Mouse (Mus musculus) embryonic fibroblast, embryonic 13.5 days (primary cell): ENCODE data around the gene Gpr4. TPM values are rescaled to one million over a fixed set of nuclear protein-coding genes. Genes with fewer than 3 reads are reported as not detected.

ENCODE experiments used
- H3K27ac ChIP-seq: 2 replicates; pipeline ENCODE4 v1.5.1; 2012; ENCODE audit warnings: low read length, control low read depth, inconsistent platforms; ENCODE audit not compliant: insufficient read depth
- H3K4me1 ChIP-seq: 2 replicates; pipeline ENCODE4 v1.6.1; 2011; ENCODE audit warnings: low read length; ENCODE audit not compliant: control insufficient read depth, insufficient read depth
- H3K4me3 ChIP-seq: 2 replicates; pipeline ENCODE4 v1.5.1; 2011; ENCODE audit warnings: mild to moderate bottlenecking, control low read depth, low read length; ENCODE audit not compliant: insufficient read depth
- CTCF ChIP-seq: IDR thresholded peaks from 2 replicates; pipeline ENCODE4 v1.5.1; 2011; ENCODE audit warnings: mild to moderate bottlenecking, control low read depth, low read length, moderate library complexity, borderline replicate concordance; ENCODE audit not compliant: insufficient read depth
- POLR2A ChIP-seq: IDR thresholded peaks from 2 replicates; pipeline ENCODE4 v1.6.1; 2011; ENCODE audit warnings: low read depth, mild to moderate bottlenecking, control low read depth, low read length, moderate library complexity
- polyA plus RNA-seq: library from polyadenylated mRNA; stranded (reverse); fragments of >200 nt; gene quantifications from 2 replicates; pipeline ENCODE4 v1.2.4, GENCODE M21; 2011; ENCODE audit warnings: low read depth; ENCODE audit not compliant: missing spikeins, insufficient read length

Gene Gpr4
- polyA plus RNA-seq, 1 experiment, result 0.18 TPM

- TF ChIP-seq CTCF, result no peak
- TF ChIP-seq POLR2A, result 0 out of 2 replicates have a peak, but pooled peaks have one; percentile 30
- H3K4me3 ChIP-seq, result peak overlapping the region; percentile 98
- H3K27ac ChIP-seq, result peak overlapping the region; percentile 93
- peaks cover 19% of the 10 kb centered on the region for H3K4me1 ChIP-seq
Measured at GRCm38 (mm10) chr7:19270509-19271237, 58.3 kb downstream of the Gpr4 start.

GRCm38 (mm10) chr7:19271238-19272172 lies 59.2 kb downstream of the Gpr4 start, which contains the start of gene Vasp:
Gene Vasp, minus strand, starts transcription at chr7:19271817.
- H3K4me3 ChIP-seq, result peak within 1 kb of the TSS; percentile 98
- no peak for TF ChIP-seq CTCF
- TF ChIP-seq POLR2A, result peak; percentile 89
- H3K4me1 ChIP-seq, result peaks cover 13% of the 10 kb centered on the region; the same call in 1 of the 2 replicates

GRCm38 (mm10) chr7:19272173-19272764 lies 59.9 kb downstream of the Gpr4 start:
- peaks cover 12% of the 10 kb centered on the region; the same call in 1 of the 2 replicates for H3K4me1 ChIP-seq
- peak overlapping the region; percentile 93 for H3K27ac ChIP-seq
- TF ChIP-seq CTCF (no peak), POLR2A (peak; percentile 39)
- H3K4me3 ChIP-seq, result peak overlapping the region; percentile 98

More at GRCm38 (mm10) chr7:19271238-19272172, 59.2 kb downstream of the Gpr4 start, which contains the start of gene Vasp:
- peak within 1 kb of the TSS; percentile 93 for H3K27ac ChIP-seq

Other genes with a start within 250 kb of the Gpr4 start
- gene Nanos2, start 225.1 kb upstream of the Gpr4 start, polyA plus RNA-seq, result not detected in 2 replicates
- 8.4 and 10.6 TPM in 2 replicates for gene Mypop, start 221.3 kb upstream of the Gpr4 start, polyA plus RNA-seq
- gene Irf2bp1, start 208.5 kb upstream of the Gpr4 start, polyA plus RNA-seq, result 13.2 and 15.6 TPM in 2 replicates
- gene Foxa3, start 189.0 kb upstream of the Gpr4 start, polyA plus RNA-seq, result not detected in 2 replicates
- 72.6 and 78.3 TPM in 2 replicates for gene Sympk, start 188.2 kb upstream of the Gpr4 start, polyA plus RNA-seq
- gene Rsph6a, start 157.8 kb upstream of the Gpr4 start, polyA plus RNA-seq, result not detected in 2 replicates
- gene Dmwd, start 136.3 kb upstream of the Gpr4 start, polyA plus RNA-seq, result 39.0 and 47.0 TPM in 2 replicates
- 75.4 and 114 TPM in 2 replicates for gene Dmpk, start 128.7 kb upstream of the Gpr4 start, polyA plus RNA-seq
- gene Six5, start 117.9 kb upstream of the Gpr4 start, polyA plus RNA-seq, result 7.4 and 11.4 TPM in 2 replicates
- not detected in 2 replicates for gene Gm4969, start 94.2 kb upstream of the Gpr4 start, polyA plus RNA-seq
- gene Fbxo46, start 92.7 kb upstream of the Gpr4 start, polyA plus RNA-seq, result 4.8 and 7.1 TPM in 2 replicates
- 16.3 and 19.2 TPM in 2 replicates for gene Qpctl, start 63.2 kb upstream of the Gpr4 start, polyA plus RNA-seq
- gene Snrpd2, start 62.8 kb upstream of the Gpr4 start, polyA plus RNA-seq, result 70.0 and 71.3 TPM in 2 replicates
- gene Gipr, start 46.4 kb upstream of the Gpr4 start, polyA plus RNA-seq, result not detected in 2 replicates
- gene Eml2, start 36.1 kb upstream of the Gpr4 start, polyA plus RNA-seq, result 17.3 and 23.2 TPM in 2 replicates
- gene Opa3, start 15.8 kb downstream of the Gpr4 start, polyA plus RNA-seq, result 21.8 and 24.4 TPM in 2 replicates
- gene Vasp, start 59.3 kb downstream of the Gpr4 start, polyA plus RNA-seq, result 161 and 186 TPM in 2 replicates
- not detected in 2 replicates for gene Ppm1n, start 67.5 kb downstream of the Gpr4 start, polyA plus RNA-seq
- gene Rtn2, start 70.1 kb downstream of the Gpr4 start, polyA plus RNA-seq, result 6.8 and 7.8 TPM in 2 replicates
- gene Fosb, start 97.5 kb downstream of the Gpr4 start, polyA plus RNA-seq, result 2.1 and 2.7 TPM in 2 replicates
- 44.9 and 52.2 TPM in 2 replicates for gene Ercc1, start 132.2 kb downstream of the Gpr4 start, polyA plus RNA-seq
- 13.3 and 13.4 TPM in 2 replicates for gene Cd3eap, start 146.9 kb downstream of the Gpr4 start, polyA plus RNA-seq
- gene Ppp1r13l, start 147.2 kb downstream of the Gpr4 start, polyA plus RNA-seq, result 11.0 and 12.5 TPM in 2 replicates
- gene Ercc2, start 169.5 kb downstream of the Gpr4 start, polyA plus RNA-seq, result 14.3 and 22.7 TPM in 2 replicates
- gene Klc3, start 191.6 kb downstream of the Gpr4 start, polyA plus RNA-seq, result 5.3 and 6.3 TPM in 2 replicates
- gene Ckm, start 192.2 kb downstream of the Gpr4 start, polyA plus RNA-seq, result not detected in 2 replicates
- gene Mark4, start 246.3 kb downstream of the Gpr4 start, polyA plus RNA-seq, result 27.4 and 29.1 TPM in 2 replicates